Mouse (Mus musculus) forebrain, embryonic 13.5 days (tissue): ENCODE measurements around the gene Klra7. TPM values are rescaled to one million over a fixed set of nuclear protein-coding genes. Genes with fewer than 3 reads are reported as not detected.
"Not testable (repeated sequence)": the region's sequence is repeated elsewhere in the genome, so short reads cannot be mapped to it uniquely, and the experiment has no call there.

Experiments
- ATAC-seq: fragments of 200-750 bp; cut with Nextera tagmentation; 2 replicates; pipeline ENCODE4 v1.8.0; 2017
- H3K27ac ChIP-seq: fragments of 300-500 bp; sonication (generic); 2 replicates; pipeline ENCODE4 v1.5.1; 2015; ENCODE audit warnings: inconsistent platforms, mild to moderate bottlenecking, moderate library complexity
- H3K27me3 ChIP-seq: fragments of 300-500 bp; sonication (generic); 2 replicates; pipeline ENCODE4 v1.6.1; 2015; ENCODE audit warnings: mild to moderate bottlenecking, inconsistent platforms
- H3K36me3 ChIP-seq: fragments of 300-500 bp; sonication (generic); 2 replicates; pipeline ENCODE4 v1.6.1; 2015; ENCODE audit warnings: mild to moderate bottlenecking, inconsistent platforms; ENCODE audit not compliant: poor library complexity, severe bottlenecking
- H3K4me1 ChIP-seq: fragments of 300-500 bp; sonication (generic); 2 replicates; pipeline ENCODE4 v1.6.1; 2015; ENCODE audit warnings: inconsistent platforms
- H3K4me2 ChIP-seq: fragments of 300-500 bp; sonication (generic); 2 replicates; pipeline ENCODE4 v1.6.1; 2015; ENCODE audit warnings: inconsistent platforms, mild to moderate bottlenecking, moderate library complexity
- H3K4me3 ChIP-seq: fragments of 300-500 bp; sonication (generic); 2 replicates; pipeline ENCODE4 v1.5.1; 2015; ENCODE audit warnings: mild to moderate bottlenecking, inconsistent platforms
- H3K9ac ChIP-seq: fragments of 300-500 bp; sonication (generic); 2 replicates; pipeline ENCODE4 v1.6.1; 2015; ENCODE audit warnings: mild to moderate bottlenecking, inconsistent platforms
- H3K9me3 ChIP-seq: fragments of 300-500 bp; sonication (generic); replicated peaks from 2 replicates; pipeline ENCODE4 v1.6.1; 2016; ENCODE audit warnings: inconsistent platforms
- WGBS: fragments of 180-500 bp; shearing (Covaris S2); methylation state at CpG from one replicate; pipeline ENCODE4 v1.1.7; 2015; 5-methylcytosine and 5-hydroxymethylcytosine counted together
- polyA plus RNA-seq: library from polyadenylated mRNA; unstranded; fragments of >200 nt; fragmentation: Nextera tagmentation; extraction: Ambion mirVana; gene quantifications from 2 replicates; pipeline ENCODE4 v1.2.1, GENCODE M21; 2015

Gene Klra7
- not detected in 2 replicates for polyA plus RNA-seq

GRCm38 (mm10) chr6:130233222-130233621 lies at the start of gene Klra7:
Klra7 (minus strand) TSS chr6:130233322.
- Histone ChIP-seq H3K9ac (no peak within 1 kb of the TSS), H3K27ac (no peak within 1 kb of the TSS), H3K4me3 (no peak within 1 kb of the TSS), H3K9me3 (peaks cover 3% of the 10 kb centered on the region), H3K27me3 (no peaks in the 10 kb centered on the region), H3K4me2 (no peak within 1 kb of the TSS), H3K4me1 (no peaks in the 10 kb centered on the region), H3K36me3 (no peaks in the 10 kb centered on the region)
- no peak for ATAC-seq

- H3K27me3 ChIP-seq, H3K4me3 ChIP-seq, H3K9me3 ChIP-seq, H3K4me2 ChIP-seq, H3K9ac ChIP-seq, H3K4me1 ChIP-seq, H3K27ac ChIP-seq, H3K36me3 ChIP-seq, ATAC-seq: not testable (repeated sequence)
- WGBS, result 77% methylated on average over 1 of the region's 1 CpGs
Measured at GRCm38 (mm10) chr6:130281828-130282227, 48.7 kb upstream of the Klra7 start, which contains the start of gene Klra10. Klra10 (minus strand) TSS chr6:130281928.

GRCm38 (mm10) chr6:130255326-130255725 lies 22.2 kb upstream of the Klra7 start:
- Histone ChIP-seq H3K36me3 (no peaks in the 10 kb centered on the region), H3K27me3 (no peaks in the 10 kb centered on the region), H3K9ac (no peak overlapping the region), H3K4me1 (no peaks in the 10 kb centered on the region), H3K27ac (no peak overlapping the region), H3K4me3 (no peak overlapping the region), H3K4me2 (no peak overlapping the region), H3K9me3 (peaks cover 36% of the 10 kb centered on the region)
- 93% methylated on average over 2 of the region's 2 CpGs for WGBS
- ATAC-seq, result no peak

- H3K4me3 ChIP-seq, result no peak overlapping the region
- H3K9me3 ChIP-seq, result peaks cover 3% of the 10 kb centered on the region; the same call in 1 of the 2 replicates
- H3K36me3 ChIP-seq, result no peaks in the 10 kb centered on the region
- ATAC-seq, result no peak
- H3K9ac ChIP-seq, result no peak overlapping the region
- H3K27ac ChIP-seq, result no peak overlapping the region
- no peak overlapping the region for H3K4me2 ChIP-seq
- WGBS, result 74% methylated on average over 2 of the region's 2 CpGs
- H3K27me3 ChIP-seq, result no peaks in the 10 kb centered on the region
- no peaks in the 10 kb centered on the region for H3K4me1 ChIP-seq
Measured at GRCm38 (mm10) chr6:130237536-130237935, 4.4 kb upstream of the Klra7 start.

- Histone ChIP-seq H3K9ac (no peak overlapping the region), H3K27ac (no peak overlapping the region), H3K27me3 (no peaks in the 10 kb centered on the region), H3K9me3 (peaks cover 3% of the 10 kb centered on the region; the same call in 1 of the 2 replicates), H3K4me2 (no peak overlapping the region), H3K4me1 (no peaks in the 10 kb centered on the region), H3K4me3 (no peak overlapping the region), H3K36me3 (no peaks in the 10 kb centered on the region)
- 51% methylated on average over 1 of the region's 1 CpGs for WGBS
- no peak for ATAC-seq
Measured at GRCm38 (mm10) chr6:130236635-130237034, 3.5 kb upstream of the Klra7 start.

- H3K4me2 ChIP-seq, H3K27me3 ChIP-seq, ATAC-seq, H3K36me3 ChIP-seq, H3K9me3 ChIP-seq, H3K27ac ChIP-seq, H3K4me1 ChIP-seq, H3K9ac ChIP-seq, H3K4me3 ChIP-seq: not testable (repeated sequence)
- 90% methylated on average over 1 of the region's 1 CpGs for WGBS
Measured at GRCm38 (mm10) chr6:130197453-130197852, 35.7 kb downstream of the Klra7 start.

- not testable (repeated sequence) for H3K9ac ChIP-seq, H3K27ac ChIP-seq, H3K4me2 ChIP-seq, H3K27me3 ChIP-seq, H3K4me3 ChIP-seq, H3K36me3 ChIP-seq, H3K4me1 ChIP-seq, H3K9me3 ChIP-seq, ATAC-seq
- 56% methylated on average over 3 of the region's 3 CpGs for WGBS
Measured at GRCm38 (mm10) chr6:130193012-130193411, 40.1 kb downstream of the Klra7 start, which contains the start of gene Klra9. Klra9 (minus strand) TSS chr6:130193112.

Other genes starting within 250 kb of the Klra7 start
- not detected in 2 replicates for gene Klra6, start 206.4 kb downstream of the Klra7 start, polyA plus RNA-seq
- gene Klra4, start 166.1 kb downstream of the Klra7 start, polyA plus RNA-seq, result not detected in 2 replicates
- not detected in 2 replicates for gene Klra8, start 103.4 kb downstream of the Klra7 start, polyA plus RNA-seq
- not detected in 2 replicates for gene Klra9, start 40.2 kb downstream of the Klra7 start, polyA plus RNA-seq
- gene Klra10, start 48.6 kb upstream of the Klra7 start, polyA plus RNA-seq, result not detected in 2 replicates
- gene Klra3, start 104.3 kb upstream of the Klra7 start, polyA plus RNA-seq, result not detected in 2 replicates
- not detected in 2 replicates for gene Klra1, start 153.6 kb upstream of the Klra7 start, polyA plus RNA-seq